Mouse (Mus musculus) urinary bladder, postnatal 14 days (tissue): ENCODE measurements at regions not wholly inside any gene's neighbourhood (a gene's known extent, or its start where the extent isn't known, plus 50 kb on each side); places are given as distances from the start of the nearest gene placed in this dataset.

Experiments used
- DNase-seq: peaks from one replicate; pipeline ENCODE4 v3.0.0; 2021; ENCODE audit warnings: low spot score

- no peak for DNase-seq
Measured at GRCm38 (mm10) chr1:76322943-76323559, 777.0 kb downstream of the Slc4a3 start.

GRCm38 (mm10) chr1:76323592-76323991, 777.5 kb downstream of the Slc4a3 start:
- no peak for DNase-seq

- DNase-seq, result no peak
Measured at GRCm38 (mm10) chr1:76336011-76336410, 789.9 kb downstream of the Slc4a3 start.

GRCm38 (mm10) chr1:76362106-76362505, 816.0 kb downstream of the Slc4a3 start:
- no peak for DNase-seq

GRCm38 (mm10) chr1:76373931-76374330, 827.9 kb downstream of the Slc4a3 start:
- DNase-seq, result peak; percentile 51

GRCm38 (mm10) chr1:76378154-76378553, 832.1 kb downstream of the Slc4a3 start:
- no peak for DNase-seq

GRCm38 (mm10) chr1:76392536-76392935, 846.5 kb downstream of the Slc4a3 start:
- no peak for DNase-seq

GRCm38 (mm10) chr1:76394038-76394437, 848.0 kb downstream of the Slc4a3 start:
- no peak for DNase-seq

- DNase-seq, result no peak
Measured at GRCm38 (mm10) chr1:76402854-76403253, 856.8 kb downstream of the Slc4a3 start.

GRCm38 (mm10) chr1:76404003-76404402, 857.9 kb downstream of the Slc4a3 start:
- no peak for DNase-seq

GRCm38 (mm10) chr1:76410813-76411212, 864.7 kb downstream of the Slc4a3 start:
- DNase-seq, result no peak

GRCm38 (mm10) chr1:76420525-76420924, 874.5 kb downstream of the Slc4a3 start:
- DNase-seq, result no peak

- DNase-seq, result no peak
Measured at GRCm38 (mm10) chr1:76427439-76427838, 881.4 kb downstream of the Slc4a3 start.

GRCm38 (mm10) chr1:76430041-76430610, 884.1 kb downstream of the Slc4a3 start:
- no peak for DNase-seq

GRCm38 (mm10) chr1:76433481-76433941, 887.4 kb downstream of the Slc4a3 start:
- no peak for DNase-seq

- no peak for DNase-seq
Measured at GRCm38 (mm10) chr1:76450539-76451214, 904.6 kb downstream of the Slc4a3 start.

GRCm38 (mm10) chr1:76453160-76453710, 907.2 kb downstream of the Slc4a3 start:
- no peak for DNase-seq

GRCm38 (mm10) chr1:76466562-76466961, 920.5 kb downstream of the Slc4a3 start:
- DNase-seq, result no peak

- no peak for DNase-seq
Measured at GRCm38 (mm10) chr1:76484193-76484592, 938.1 kb downstream of the Slc4a3 start.

GRCm38 (mm10) chr1:76487481-76487880, 941.4 kb downstream of the Slc4a3 start:
- no peak for DNase-seq

GRCm38 (mm10) chr1:76489681-76490492, 943.8 kb downstream of the Slc4a3 start:
- DNase-seq, result no peak

- no peak for DNase-seq
Measured at GRCm38 (mm10) chr1:76490719-76491118, 944.7 kb downstream of the Slc4a3 start.
